Mouse (Mus musculus) ES-E14 (cell line): ENCODE data around the gene Mad1l1.

Experiments used
- CHD2 ChIP-seq: IDR thresholded peaks from 2 replicates; pipeline ENCODE4 v1.6.1; 2014; ENCODE audit warnings: mild to moderate bottlenecking, low read depth, low read length, inconsistent platforms
- ZC3H11A ChIP-seq: IDR thresholded peaks from 2 replicates; pipeline ENCODE4 v1.6.1; 2012; ENCODE audit warnings: low read depth, mild to moderate bottlenecking, inconsistent platforms, low read length, borderline replicate concordance

- no peak for TF ChIP-seq CHD2
- no peak for TF ChIP-seq ZC3H11A
These were observed 23.9 kb upstream of the Mad1l1 start for GRCm38 (mm10) chr5:140345244-140345643.
